Mouse (Mus musculus) CD4-positive helper T cell, adult 2 months (primary cell): ENCODE results near the gene Mtg2.

Experiments used
- DNase-seq: peaks from one replicate; pipeline ENCODE4 v3.0.0-alpha.2; 2012; ENCODE audit warnings: low read depth, missing footprints, low spot score

Gene Mtg2

GRCm38 (mm10) chr2:180070481-180071453, at the start of gene Mtg2:
Gene Mtg2, plus strand, starts transcription at chr2:180070588.
- DNase-seq, result peak; percentile 92

GRCm38 (mm10) chr2:180020919-180021318, 49.5 kb upstream of the Mtg2 start:
- DNase-seq, result no peak

GRCm38 (mm10) chr2:180022751-180023150, 47.6 kb upstream of the Mtg2 start:
- DNase-seq, result no peak

GRCm38 (mm10) chr2:180024401-180025098, 45.8 kb upstream of the Mtg2 start, which contains the start of gene Lsm14b:
Gene Lsm14b, plus strand, starts transcription at chr2:180024987.
- DNase-seq, result peak; percentile 100

- peak; percentile 67 for DNase-seq
Observed at GRCm38 (mm10) chr2:180025135-180025860, 45.1 kb upstream of the Mtg2 start.

GRCm38 (mm10) chr2:180025861-180026200, 44.6 kb upstream of the Mtg2 start:
- DNase-seq, result no peak

GRCm38 (mm10) chr2:180027768-180028167, 42.6 kb upstream of the Mtg2 start:
- no peak for DNase-seq

- DNase-seq, result no peak
Observed at GRCm38 (mm10) chr2:180031270-180031669, 39.1 kb upstream of the Mtg2 start.

GRCm38 (mm10) chr2:180032925-180033324, 37.5 kb upstream of the Mtg2 start:
- no peak for DNase-seq

GRCm38 (mm10) chr2:180033956-180034355, 36.4 kb upstream of the Mtg2 start:
- no peak for DNase-seq

- no peak for DNase-seq
Observed at GRCm38 (mm10) chr2:180034753-180035152, 35.6 kb upstream of the Mtg2 start.

- DNase-seq, result no peak
Observed at GRCm38 (mm10) chr2:180040406-180040805, 30.0 kb upstream of the Mtg2 start.

GRCm38 (mm10) chr2:180041577-180042255, 28.7 kb upstream of the Mtg2 start:
- DNase-seq, result peak; percentile 72

GRCm38 (mm10) chr2:180042256-180042857, 28.0 kb upstream of the Mtg2 start, which contains the start of the genes Psma7 and Ss18l1:
Gene Psma7, minus strand, starts transcription at chr2:180042433.
Gene Ss18l1, plus strand, starts transcription at chr2:180042509.
- DNase-seq, result peak; percentile 94

GRCm38 (mm10) chr2:180042858-180043515, 27.4 kb upstream of the Mtg2 start:
- DNase-seq, result peak; percentile 72

GRCm38 (mm10) chr2:180045283-180045682, 25.1 kb upstream of the Mtg2 start:
- peak; percentile 73 for DNase-seq

GRCm38 (mm10) chr2:180047580-180047979, 22.8 kb upstream of the Mtg2 start:
- no peak for DNase-seq

- no peak for DNase-seq
Observed at GRCm38 (mm10) chr2:180047980-180048635, 22.3 kb upstream of the Mtg2 start.

GRCm38 (mm10) chr2:180050986-180051385, 19.4 kb upstream of the Mtg2 start:
- DNase-seq, result peak; percentile 81
